Mouse (Mus musculus) forebrain, embryonic 10.5 days (tissue): Measurements from ENCODE around the gene Vmn1r55. TPM values are rescaled to one million over a fixed set of nuclear protein-coding genes. Genes with fewer than 3 reads are reported as not detected.
"Not testable (repeated sequence)": the region's sequence is repeated elsewhere in the genome, so short reads cannot be mapped to it uniquely, and the experiment has no call there.

Experiments
- DNase-seq: peaks from one replicate; pipeline ENCODE4 v3.0.0-alpha.2; 2017; ENCODE audit warnings: low spot score; ENCODE audit errors: extremely low spot score
- H3K27ac ChIP-seq: fragments of 300-500 bp; sonication (generic); 2 replicates; pipeline ENCODE4 v1.5.1; 2016; ENCODE audit warnings: mild to moderate bottlenecking
- H3K27me3 ChIP-seq: fragments of 300-500 bp; sonication (generic); 2 replicates; pipeline ENCODE4 v1.6.1; 2016; ENCODE audit warnings: mild to moderate bottlenecking; ENCODE audit not compliant: poor library complexity, severe bottlenecking
- H3K36me3 ChIP-seq: fragments of 300-500 bp; sonication (generic); replicated peaks from 2 replicates; pipeline ENCODE4 v1.6.1; 2016; ENCODE audit warnings: mild to moderate bottlenecking, moderate library complexity
- H3K4me1 ChIP-seq: fragments of 300-500 bp; sonication (generic); 2 replicates; pipeline ENCODE4 v1.6.1; 2016
- H3K4me3 ChIP-seq: fragments of 300-500 bp; sonication (generic); 2 replicates; pipeline ENCODE4 v1.5.1; 2016; ENCODE audit warnings: mild to moderate bottlenecking, moderate library complexity
- H3K9me3 ChIP-seq: fragments of 300-500 bp; sonication (generic); 2 replicates; pipeline ENCODE4 v1.6.1; 2016; ENCODE audit warnings: mild to moderate bottlenecking, moderate library complexity
- WGBS: fragments of 180-500 bp; shearing (Covaris S2); methylation state at CpG from one replicate; pipeline ENCODE4 v1.1.7; 2016; 5-methylcytosine and 5-hydroxymethylcytosine counted together
- microRNA-seq: library from miRNA; unstranded; fragments of <30 nt; microRNA quantifications from one replicate; pipeline ENCODE4, GENCODE M21; 2017
- polyA plus RNA-seq: library from polyadenylated mRNA; unstranded; fragments of >200 nt; fragmentation: Nextera tagmentation; extraction: Ambion mirVana; gene quantifications from 2 replicates; pipeline ENCODE4 v1.2.1, GENCODE M21; 2016

Vmn1r55 gene
- polyA plus RNA-seq, 1 experiment from 2014 or later = 0.01 TPM

DNA sequence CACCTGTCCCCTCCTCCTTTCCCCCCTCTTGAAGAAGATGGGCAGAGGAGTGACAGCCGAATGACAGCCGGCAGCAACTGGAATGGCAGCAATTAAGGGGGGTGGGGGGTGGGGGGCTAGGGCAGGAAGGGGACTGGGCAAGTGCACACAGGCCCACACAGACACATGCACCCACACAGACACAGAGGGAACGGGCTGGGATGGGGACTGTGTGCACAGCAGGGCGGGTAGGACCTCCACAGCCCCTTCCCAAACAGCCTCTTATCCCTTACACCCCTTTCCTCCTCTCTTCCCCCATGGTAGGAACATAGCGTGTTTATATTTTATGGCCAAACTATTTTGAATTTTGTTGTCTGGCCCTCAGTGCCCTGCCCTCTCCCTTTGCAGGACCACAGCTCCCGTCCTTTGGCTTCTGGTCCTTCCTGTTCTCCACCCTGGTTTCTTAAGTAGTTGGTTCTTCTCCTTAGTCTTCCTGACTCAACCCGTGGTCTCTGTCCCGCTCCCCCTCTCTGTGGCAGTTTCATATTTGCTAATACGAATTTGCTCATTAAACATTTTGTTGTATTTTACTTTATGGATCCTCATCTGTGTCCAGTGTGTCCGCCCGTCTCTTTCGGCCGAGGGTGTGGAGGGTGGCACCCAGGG, 70.0 kb downstream of the Vmn1r55 start:
- Histone ChIP-seq H3K4me3 (peak overlapping the region; percentile 98), H3K27ac (peak overlapping the region; percentile 94), H3K4me1 (peaks cover 17% of the 10 kb centered on the region), H3K36me3 (peaks cover 75% of the 10 kb centered on the region)
- WGBS = 50% methylated on average over 9 of the region's 13 CpGs
- DNase-seq, H3K27me3 ChIP-seq, H3K9me3 ChIP-seq: not testable (repeated sequence)

Small RNAs within 50 kb of the gene (microRNA-seq; reads per million reads assigned to microRNA genes)
- not detected for gene Gm26217

Other genes starting within 250 kb of the Vmn1r55 start
- 0.12 and 0.22 TPM in 2 replicates for gene Gm36210, start 243.2 kb downstream of the Vmn1r55 start, polyA plus RNA-seq
- gene Zfp628, start 234.5 kb downstream of the Vmn1r55 start, polyA plus RNA-seq = 4.1 and 4.2 TPM in 2 replicates
- 8.1 and 8.3 TPM in 2 replicates for gene Nat14, start 227.6 kb downstream of the Vmn1r55 start, polyA plus RNA-seq
- 1.2 and 1.3 TPM in 2 replicates for gene Ssc5d, start 223.9 kb downstream of the Vmn1r55 start, polyA plus RNA-seq
- gene Sbk2, start 185.3 kb downstream of the Vmn1r55 start, polyA plus RNA-seq = 0.11 TPM in 1 of 2 replicates, not detected in the other
- 0.10 TPM in 1 of 2 replicates, not detected in the other for gene Sbk3, start 178.5 kb downstream of the Vmn1r55 start, polyA plus RNA-seq
- 27.3 and 28.7 TPM in 2 replicates for gene Zfp579, start 153.5 kb downstream of the Vmn1r55 start, polyA plus RNA-seq
- gene Zfp524, start 135.3 kb downstream of the Vmn1r55 start, polyA plus RNA-seq = 8.4 and 9.4 TPM in 2 replicates
- 54.0 and 54.1 TPM in 2 replicates for gene Fiz1, start 135.0 kb downstream of the Vmn1r55 start, polyA plus RNA-seq
- gene Gm44973, start 134.2 kb downstream of the Vmn1r55 start, polyA plus RNA-seq = 1.0 and 1.1 TPM in 2 replicates
- 5.1 and 5.7 TPM in 2 replicates for gene Zfp865, start 129.3 kb downstream of the Vmn1r55 start, polyA plus RNA-seq
- gene Ccdc106, start 129.1 kb downstream of the Vmn1r55 start, polyA plus RNA-seq = 4.7 and 6.6 TPM in 2 replicates
- not detected in 2 replicates for gene 4632433K11Rik, start 115.6 kb downstream of the Vmn1r55 start, polyA plus RNA-seq
- gene Zfp784, start 111.2 kb downstream of the Vmn1r55 start, polyA plus RNA-seq = 3.0 and 3.8 TPM in 2 replicates
- gene Zfp580, start 98.1 kb downstream of the Vmn1r55 start, polyA plus RNA-seq = 38.0 and 38.8 TPM in 2 replicates
- gene U2af2, start 87.5 kb downstream of the Vmn1r55 start, polyA plus RNA-seq = 181 and 196 TPM in 2 replicates
- 53.5 and 54.6 TPM in 2 replicates for gene Epn1, start 69.4 kb downstream of the Vmn1r55 start, polyA plus RNA-seq
- not detected in 2 replicates for gene Rfpl4, start 32.7 kb downstream of the Vmn1r55 start, polyA plus RNA-seq
- gene Rasl2-9, start 23.7 kb downstream of the Vmn1r55 start, polyA plus RNA-seq = 0.24 TPM in 1 of 2 replicates, not detected in the other
- not detected in 2 replicates for gene Vmn1r56, start 47.1 kb upstream of the Vmn1r55 start, polyA plus RNA-seq
- not detected in 2 replicates for gene Vmn1r57, start 68.8 kb upstream of the Vmn1r55 start, polyA plus RNA-seq
- not detected in 2 replicates for gene Gm5065, start 200.9 kb upstream of the Vmn1r55 start, polyA plus RNA-seq
- gene Nlrp2, start 201.4 kb upstream of the Vmn1r55 start, polyA plus RNA-seq = not detected in 2 replicates